Mouse (Mus musculus): ENCODE results near the gene Fem1a.

Gene Fem1a

GRCm38 (mm10) chr17:56281193-56281592, 24.6 kb downstream of the Fem1a start:
- no peak for DNase-seq

- no peak for DNase-seq
Observed at GRCm38 (mm10) chr17:56282802-56283201, 26.2 kb downstream of the Fem1a start.

GRCm38 (mm10) chr17:56283316-56283715, 26.7 kb downstream of the Fem1a start:
- DNase-seq: no peak

GRCm38 (mm10) chr17:56285995-56286394, 29.4 kb downstream of the Fem1a start:
- no peak for DNase-seq

GRCm38 (mm10) chr17:56287830-56288229, 31.2 kb downstream of the Fem1a start:
- no peak for DNase-seq

- no peak for DNase-seq
Observed at GRCm38 (mm10) chr17:56288866-56289265, 32.3 kb downstream of the Fem1a start.

GRCm38 (mm10) chr17:56289371-56290331, 33.0 kb downstream of the Fem1a start:
- DNase-seq: peak; percentile 19

- DNase-seq: peak; percentile 76
Observed at GRCm38 (mm10) chr17:56290388-56291170, 34.0 kb downstream of the Fem1a start.

- DNase-seq: peak; percentile 77
Observed at GRCm38 (mm10) chr17:56291171-56291511, 34.5 kb downstream of the Fem1a start.

GRCm38 (mm10) chr17:56291826-56292475, 35.3 kb downstream of the Fem1a start:
- no peak for DNase-seq

- DNase-seq: no peak
Observed at GRCm38 (mm10) chr17:56292531-56293222, 36.1 kb downstream of the Fem1a start, which contains the start of gene Plin3. Gene Plin3 (minus strand): TSS chr17:56292873.

GRCm38 (mm10) chr17:56293291-56293690, 36.7 kb downstream of the Fem1a start:
- DNase-seq: no peak

- peak; percentile 23 for DNase-seq
Observed at GRCm38 (mm10) chr17:56294241-56294640, 37.6 kb downstream of the Fem1a start.

GRCm38 (mm10) chr17:56296201-56296600, 39.6 kb downstream of the Fem1a start:
- DNase-seq: no peak

- DNase-seq: no peak
Observed at GRCm38 (mm10) chr17:56298238-56298637, 41.6 kb downstream of the Fem1a start.

- no peak for DNase-seq
Observed at GRCm38 (mm10) chr17:56300186-56300585, 43.6 kb downstream of the Fem1a start, which contains the start of gene Arrdc5. Gene Arrdc5 (minus strand): TSS chr17:56300286.

- DNase-seq: no peak
Observed at GRCm38 (mm10) chr17:56302363-56302996, 45.9 kb downstream of the Fem1a start.

GRCm38 (mm10) chr17:56303160-56303846, 46.7 kb downstream of the Fem1a start, which contains the start of gene Uhrf1:
Gene Uhrf1 (plus strand): TSS chr17:56303321.
- peak; percentile 37 for DNase-seq

- DNase-seq: peak; percentile 93
Observed at GRCm38 (mm10) chr17:56303847-56304586, 47.4 kb downstream of the Fem1a start.

GRCm38 (mm10) chr17:56304718-56305117, 48.1 kb downstream of the Fem1a start:
- no peak for DNase-seq
